Mouse (Mus musculus) telencephalon, adult 2 months (tissue): ENCODE results near the gene Grm8.

ENCODE experiments used
- DNase-seq: peaks from one replicate; pipeline ENCODE4 v3.0.0-alpha.2; 2011; ENCODE audit warnings: low read depth, low spot score

The Grm8 gene

GRCm38 (mm10) chr6:27645054-27645453 is 489.9 kb downstream of the Grm8 start:
- no peak for DNase-seq

- DNase-seq, result no peak
These were observed 499.1 kb downstream of the Grm8 start for GRCm38 (mm10) chr6:27635898-27636297.

GRCm38 (mm10) chr6:27617472-27617871 is 517.5 kb downstream of the Grm8 start:
- DNase-seq, result no peak

GRCm38 (mm10) chr6:27580485-27580884 is 554.5 kb downstream of the Grm8 start:
- no peak for DNase-seq

GRCm38 (mm10) chr6:27545516-27545915 is 589.5 kb downstream of the Grm8 start:
- no peak for DNase-seq

- DNase-seq, result no peak
These were observed 617.4 kb downstream of the Grm8 start for GRCm38 (mm10) chr6:27517620-27518019.

- no peak for DNase-seq
These were observed 674.0 kb downstream of the Grm8 start for GRCm38 (mm10) chr6:27460998-27461397.

- DNase-seq, result no peak
These were observed 726.5 kb downstream of the Grm8 start for GRCm38 (mm10) chr6:27408473-27408872.

- no peak for DNase-seq
These were observed 762.6 kb downstream of the Grm8 start for GRCm38 (mm10) chr6:27372416-27372815.

- DNase-seq, result peak; percentile 50
These were observed 763.9 kb downstream of the Grm8 start for GRCm38 (mm10) chr6:27371095-27371494.

- no peak for DNase-seq
These were observed 771.2 kb downstream of the Grm8 start for GRCm38 (mm10) chr6:27363775-27364174.

- no peak for DNase-seq
These were observed 774.5 kb downstream of the Grm8 start for GRCm38 (mm10) chr6:27360440-27360839.

GRCm38 (mm10) chr6:27351147-27351546 is 783.8 kb downstream of the Grm8 start:
- DNase-seq, result no peak

- peak; percentile 33 for DNase-seq
These were observed 786.7 kb downstream of the Grm8 start for GRCm38 (mm10) chr6:27348272-27348671.

- DNase-seq, result no peak
These were observed 788.7 kb downstream of the Grm8 start for GRCm38 (mm10) chr6:27346311-27346710.

GRCm38 (mm10) chr6:27340131-27340530 is 794.8 kb downstream of the Grm8 start:
- peak; percentile 10 for DNase-seq

- DNase-seq, result no peak
These were observed 816.4 kb downstream of the Grm8 start for GRCm38 (mm10) chr6:27318575-27318974.

GRCm38 (mm10) chr6:27317422-27317821 is 817.6 kb downstream of the Grm8 start:
- no peak for DNase-seq

GRCm38 (mm10) chr6:27316018-27316417 is 819.0 kb downstream of the Grm8 start:
- no peak for DNase-seq

- DNase-seq, result no peak
These were observed 820.5 kb downstream of the Grm8 start for GRCm38 (mm10) chr6:27314273-27315009.

- DNase-seq, result no peak
These were observed 824.6 kb downstream of the Grm8 start for GRCm38 (mm10) chr6:27310401-27310800.

GRCm38 (mm10) chr6:27305351-27305750 is 829.6 kb downstream of the Grm8 start:
- no peak for DNase-seq

GRCm38 (mm10) chr6:27264972-27265371 is 870.0 kb downstream of the Grm8 start:
- no peak for DNase-seq

GRCm38 (mm10) chr6:27262611-27263010 is 872.4 kb downstream of the Grm8 start:
- DNase-seq, result no peak
